Mouse (Mus musculus): ENCODE measurements around the gene Oas1f. TPM values are rescaled to one million over a fixed set of nuclear protein-coding genes. Genes with fewer than 3 reads are reported as not detected.
"Not testable (repeated sequence)": the region's sequence is repeated elsewhere in the genome, so short reads cannot be mapped to it uniquely, and the experiment has no call there.

Gene Oas1f
- total RNA-seq (2012; rRNA removed) (not detected in 2 replicates), total RNA-seq (2014; rRNA removed) (not detected in 2 replicates), polyA plus RNA-seq (2012; ENCODE audit: insufficient read length, low read depth) (not detected in 2 replicates)

- Histone ChIP-seq H3K36me3 (replicated peaks in 1 of 2; ENCODE audit: control insufficient read depth in 1 of 2, insufficient read depth in 1 of 2, low read length in 1 of 2) (no peaks in the 10 kb centered on the region), H3K79me2 (replicated peaks; ENCODE audit: control insufficient read depth, extremely low read depth, insufficient read depth, poor library complexity, severe bottlenecking) (no peaks in the 10 kb centered on the region), H3K4me1 (ENCODE audit: control insufficient read depth in 1 of 2, insufficient read depth in 2 of 2) (no peaks in the 10 kb centered on the region), H3K4me3 (replicated peaks in 1 of 3; ENCODE audit: low read depth in 2 of 3, low read length in 2 of 3, poor library complexity in 1 of 3) (no peak within 1 kb of the TSS), H3K4me2 (ENCODE audit: insufficient read depth, low read depth, poor library complexity, severe bottlenecking) (no peak within 1 kb of the TSS), H3K9me3 (replicated peaks; ENCODE audit: low read length) (no peaks in the 10 kb centered on the region), H3K27ac (ENCODE audit: insufficient read depth, low read depth) (no peak within 1 kb of the TSS), H3K9ac (ENCODE audit: insufficient read depth, low read depth) (no peak within 1 kb of the TSS), H3K27me3 (replicated peaks) (peaks cover 73% of the 10 kb centered on the region)
- in situ Hi-C loops (cut with MboI; ENCODE audit: low pct_ligation_motif_present, low pct_unique_long_range_greater_than_20kb, low sequenced_read_pairs) (no loop called here), dilution Hi-C loops (cut with MboI; ENCODE audit: extremely low pct_ligation_motif_present, extremely low pct_unique_long_range_greater_than_20kb, low sequenced_read_pairs) (no loop called here)
- TF ChIP-seq JUN (IDR thresholded peaks at IDR 0.05; ENCODE audit: insufficient read depth, low read depth, low read length) (no peak), ZMIZ1 (IDR thresholded peaks at IDR 0.05; ENCODE audit: low read depth, low read length) (no peak), HCFC1 (IDR thresholded peaks at IDR 0.05; ENCODE audit: low read depth, low read length) (no peak), BHLHE40 (IDR thresholded peaks at IDR 0.05; ENCODE audit: low read depth, low read length) (no peak), USF2 (conservative IDR thresholded peaks at IDR 0.05; ENCODE audit: low read depth, low read length) (no peak), ZC3H11A (IDR thresholded peaks at IDR 0.05; ENCODE audit: low read depth, low read length) (no peak), ZNF384 (IDR thresholded peaks at IDR 0.05; ENCODE audit: low read depth, low read length) (no peak), MXI1 (IDR thresholded peaks at IDR 0.05; ENCODE audit: low read depth, low read length) (no peak), POLR2A (IDR thresholded peaks at IDR 0.05; ENCODE audit: low read depth, low read length) (no peak)
- DNase-seq (ENCODE audit: extremely low read depth): no peak
These were observed at the start of gene Oas1f for GRCm38 (mm10) chr5:120847067-120847466. Gene Oas1f, plus strand, starts transcription at chr5:120847367.

GRCm38 (mm10) chr5:120798147-120798546 lies 49.0 kb upstream of the Oas1f start:
- H3K4me3 ChIP-seq (replicated peaks in 1 of 3; ENCODE audit: low read depth in 2 of 3, low read length in 2 of 3, poor library complexity in 1 of 3); H3K4me1 ChIP-seq (ENCODE audit: control insufficient read depth in 1 of 2, insufficient read depth in 2 of 2); H3K4me2 ChIP-seq (ENCODE audit: insufficient read depth, low read depth, poor library complexity, severe bottlenecking); H3K9ac ChIP-seq (ENCODE audit: insufficient read depth, low read depth); H3K27me3 ChIP-seq (replicated peaks); H3K9me3 ChIP-seq (replicated peaks; ENCODE audit: low read length); H3K27ac ChIP-seq (ENCODE audit: insufficient read depth, low read depth); DNase-seq (ENCODE audit: extremely low read depth); dilution Hi-C loops (cut with MboI; ENCODE audit: extremely low pct_ligation_motif_present, extremely low pct_unique_long_range_greater_than_20kb, low sequenced_read_pairs); H3K79me2 ChIP-seq (replicated peaks; ENCODE audit: control insufficient read depth, extremely low read depth, insufficient read depth, poor library complexity, severe bottlenecking): not testable (repeated sequence)
- peaks cover 0 to 17% of the 10 kb centered on the region in 2 experiments for H3K36me3 ChIP-seq (replicated peaks in 1 of 2; ENCODE audit: control insufficient read depth in 1 of 2, insufficient read depth in 1 of 2, low read length in 1 of 2)
- in situ Hi-C loops (cut with MboI; ENCODE audit: low pct_ligation_motif_present, low pct_unique_long_range_greater_than_20kb, low sequenced_read_pairs): loop anchor here (10.0 kb wide), 1 partner anchor 117 kb away; the partner anchor contains the start of gene Oas1d

- H3K27ac ChIP-seq (ENCODE audit: insufficient read depth, low read depth); H3K9ac ChIP-seq (ENCODE audit: insufficient read depth, low read depth); H3K79me2 ChIP-seq (replicated peaks; ENCODE audit: control insufficient read depth, extremely low read depth, insufficient read depth, poor library complexity, severe bottlenecking); H3K4me2 ChIP-seq (ENCODE audit: insufficient read depth, low read depth, poor library complexity, severe bottlenecking); H3K4me1 ChIP-seq (ENCODE audit: control insufficient read depth in 1 of 2, insufficient read depth in 2 of 2); dilution Hi-C loops (cut with MboI; ENCODE audit: extremely low pct_ligation_motif_present, extremely low pct_unique_long_range_greater_than_20kb, low sequenced_read_pairs); H3K9me3 ChIP-seq (replicated peaks; ENCODE audit: low read length); H3K27me3 ChIP-seq (replicated peaks); H3K4me3 ChIP-seq (replicated peaks in 1 of 3; ENCODE audit: low read depth in 2 of 3, low read length in 2 of 3, poor library complexity in 1 of 3); DNase-seq (ENCODE audit: extremely low read depth): not testable (repeated sequence)
- in situ Hi-C loops (cut with MboI; ENCODE audit: low pct_ligation_motif_present, low pct_unique_long_range_greater_than_20kb, low sequenced_read_pairs): loop anchor here (10.0 kb wide), 1 partner anchor 116 kb away; the partner anchor contains the start of gene Oas1d
- H3K36me3 ChIP-seq (replicated peaks in 1 of 2; ENCODE audit: control insufficient read depth in 1 of 2, insufficient read depth in 1 of 2, low read length in 1 of 2): peaks cover 0 to 17% of the 10 kb centered on the region in 2 experiments
These were observed 48.2 kb upstream of the Oas1f start for GRCm38 (mm10) chr5:120798943-120799342.

Measured in CH12.LX (cell line).